Mouse (Mus musculus) liver, adult 10 weeks (tissue): Measurements from ENCODE around the gene Zfp507. TPM values are rescaled to one million over a fixed set of nuclear protein-coding genes. Genes with fewer than 3 reads are reported as not detected.

ENCODE experiments used
- polyA plus RNA-seq: library from polyadenylated mRNA; stranded (reverse); fragments of 350-450 nt; fragmentation: Illumina TruSeq; extraction: RNeasy Lipid Tissue Mini Kit (QIAGEN cat#74804); gene quantifications from one replicate; pipeline ENCODE4 v1.2.3, GENCODE M21; 2014; ENCODE audit warnings: low read depth, low replicate concordance

Zfp507 gene
- polyA plus RNA-seq = 5.8 TPM

GRCm38 (mm10) chr7:35802906-35803595 lies at the start of gene Zfp507:
Zfp507 (minus strand) TSS chr7:35803003.

GRCm38 (mm10) chr7:35754033-35754885 lies 48.5 kb downstream of the Zfp507 start, which contains the start of gene Dpy19l3:
Dpy19l3 (minus strand) TSS chr7:35754454.

Other genes starting within 250 kb of the Zfp507 start
- 170 TPM for gene Nudt19, start 246.7 kb downstream of the Zfp507 start, polyA plus RNA-seq
- gene Rgs9bp, start 217.4 kb downstream of the Zfp507 start, polyA plus RNA-seq = not detected
- gene Ankrd27, start 216.8 kb downstream of the Zfp507 start, polyA plus RNA-seq = 8.0 TPM
- 114 TPM for gene Pdcd5, start 155.5 kb downstream of the Zfp507 start, polyA plus RNA-seq
- gene Dpy19l3, start 48.5 kb downstream of the Zfp507 start, polyA plus RNA-seq = 0.90 TPM